Mouse (Mus musculus): ENCODE results near the gene Ap2b1.
"Not testable (repeated sequence)": the region's sequence is repeated elsewhere in the genome, so short reads cannot be mapped to it uniquely, and the experiment has no call there.

Gene Ap2b1

DNA sequence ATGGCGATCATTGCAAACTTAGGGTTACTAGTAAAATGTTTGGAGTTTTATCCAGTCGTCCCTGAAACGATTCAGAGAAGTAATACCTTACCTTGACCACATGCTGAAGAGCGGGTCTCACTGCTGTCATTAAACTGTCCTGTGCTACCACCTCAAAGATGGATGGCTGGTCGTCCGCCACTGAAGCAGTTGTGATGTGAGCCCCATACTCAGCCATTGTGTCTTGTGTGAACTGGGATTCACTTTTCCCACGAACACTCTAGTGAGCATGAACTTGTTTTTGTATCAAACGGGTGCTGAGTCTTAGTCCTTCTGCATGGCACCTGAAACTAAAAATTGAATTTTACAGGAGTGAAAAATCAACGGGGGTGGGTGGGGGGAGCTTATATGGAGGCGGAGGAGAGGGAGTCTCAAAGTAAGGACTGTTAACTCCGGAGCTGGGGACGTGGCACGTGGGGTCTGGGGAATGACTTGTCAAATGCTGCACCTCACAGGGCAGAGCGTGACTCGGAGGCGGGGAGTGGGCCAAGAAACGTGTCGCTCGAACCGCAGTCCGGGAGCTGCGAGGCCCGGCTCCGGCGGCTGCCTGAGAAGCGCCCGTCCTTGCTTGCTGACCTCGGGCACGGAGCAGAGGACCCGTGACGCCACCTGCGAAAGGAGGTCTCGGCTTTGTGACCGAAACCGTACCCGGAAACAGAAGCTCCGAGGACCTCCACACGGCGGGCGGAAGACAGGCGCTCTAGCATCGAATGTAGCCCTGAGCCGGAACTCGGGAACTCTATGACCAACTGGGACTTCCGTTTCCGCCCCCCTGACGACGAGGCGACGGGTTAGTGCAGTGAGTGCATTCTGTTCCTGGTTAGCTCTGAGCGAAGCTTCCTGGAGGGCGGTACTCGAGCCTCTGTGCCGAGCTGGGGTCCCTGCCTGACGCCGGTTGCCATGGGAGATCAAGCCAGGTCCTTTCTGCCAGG lies at the start of gene Ap2b1:
Gene Ap2b1, plus strand, starts transcription at position 800 of the 971 bp plus-strand sequence.
- DNase-seq, result peak; percentile 92

DNA sequence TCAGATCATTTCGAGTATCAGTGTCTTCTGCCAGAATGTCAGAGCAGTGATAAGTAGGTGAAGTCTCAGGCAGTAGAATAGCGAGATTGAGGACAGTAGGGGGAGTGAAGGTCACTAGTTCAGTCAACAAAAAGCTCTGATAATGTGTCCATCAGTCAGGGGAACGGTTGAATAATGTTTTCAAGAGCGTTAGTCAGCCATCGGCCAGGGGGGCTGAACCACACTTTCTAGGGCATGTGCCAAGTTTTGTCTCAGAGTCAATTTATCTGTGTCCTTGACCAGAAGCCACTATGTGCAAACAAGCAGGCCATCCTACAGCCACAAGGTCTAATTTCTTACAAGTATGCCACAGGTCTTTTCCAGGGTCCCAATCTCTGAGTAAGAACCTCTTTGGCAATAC lies 41.6 kb upstream of the Ap2b1 start:
- DNase-seq, result not testable (repeated sequence)

DNA sequence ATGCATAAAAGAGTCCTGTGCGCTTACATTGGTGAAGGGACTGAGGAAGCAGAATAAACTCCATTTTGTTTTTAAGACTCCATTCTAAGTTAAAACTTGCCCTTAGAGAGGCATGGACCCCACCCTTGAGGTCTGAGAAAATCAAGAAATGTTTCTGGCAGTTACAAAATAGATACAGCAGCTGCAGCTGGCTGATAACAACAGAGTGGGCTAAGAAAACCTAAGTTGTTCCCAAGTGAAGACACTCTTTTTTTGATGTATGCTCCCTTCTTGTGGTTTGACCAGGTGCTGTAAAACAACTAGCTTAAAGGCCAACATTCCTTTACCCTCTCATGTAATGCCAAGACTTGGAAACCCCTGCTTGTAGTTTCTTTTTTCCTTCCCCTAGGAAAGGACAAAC lies 36.2 kb upstream of the Ap2b1 start:
- no peak for DNase-seq

DNA sequence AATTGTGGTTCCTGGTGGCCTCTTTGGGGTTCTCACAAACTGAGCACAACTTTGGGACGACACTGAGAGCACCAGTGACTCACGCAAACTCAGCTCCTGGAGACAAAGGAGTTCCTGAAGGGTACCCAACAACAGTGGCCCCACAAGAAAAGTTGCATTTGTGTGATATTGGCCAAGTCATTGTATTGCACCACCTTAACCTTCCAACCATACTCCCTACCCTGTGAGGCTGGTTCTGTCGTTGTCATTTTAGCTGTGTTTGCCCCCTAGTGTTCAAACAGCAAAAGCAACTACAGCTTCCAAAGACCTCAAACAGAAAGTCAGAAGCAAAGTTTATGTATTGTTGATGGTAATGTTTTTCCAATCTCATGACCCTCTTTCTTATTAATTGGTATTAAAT lies 35.7 kb upstream of the Ap2b1 start:
- DNase-seq, result no peak

DNA sequence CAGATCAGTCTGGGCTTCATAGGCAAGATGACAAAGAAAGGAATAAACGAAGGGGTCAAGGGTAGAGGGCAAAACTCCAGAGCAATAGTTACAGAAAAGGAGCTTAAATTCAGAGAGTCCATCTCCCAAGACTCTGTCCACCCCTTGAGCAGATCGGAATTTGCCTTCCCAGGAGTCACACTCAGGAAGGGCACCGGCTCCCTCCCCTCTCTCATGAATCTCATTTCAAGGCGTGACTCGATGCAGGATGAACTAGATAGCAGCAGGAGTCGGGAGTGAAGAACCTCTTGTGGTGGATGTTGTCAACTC lies 28.0 kb upstream of the Ap2b1 start:
- no peak for DNase-seq

DNA sequence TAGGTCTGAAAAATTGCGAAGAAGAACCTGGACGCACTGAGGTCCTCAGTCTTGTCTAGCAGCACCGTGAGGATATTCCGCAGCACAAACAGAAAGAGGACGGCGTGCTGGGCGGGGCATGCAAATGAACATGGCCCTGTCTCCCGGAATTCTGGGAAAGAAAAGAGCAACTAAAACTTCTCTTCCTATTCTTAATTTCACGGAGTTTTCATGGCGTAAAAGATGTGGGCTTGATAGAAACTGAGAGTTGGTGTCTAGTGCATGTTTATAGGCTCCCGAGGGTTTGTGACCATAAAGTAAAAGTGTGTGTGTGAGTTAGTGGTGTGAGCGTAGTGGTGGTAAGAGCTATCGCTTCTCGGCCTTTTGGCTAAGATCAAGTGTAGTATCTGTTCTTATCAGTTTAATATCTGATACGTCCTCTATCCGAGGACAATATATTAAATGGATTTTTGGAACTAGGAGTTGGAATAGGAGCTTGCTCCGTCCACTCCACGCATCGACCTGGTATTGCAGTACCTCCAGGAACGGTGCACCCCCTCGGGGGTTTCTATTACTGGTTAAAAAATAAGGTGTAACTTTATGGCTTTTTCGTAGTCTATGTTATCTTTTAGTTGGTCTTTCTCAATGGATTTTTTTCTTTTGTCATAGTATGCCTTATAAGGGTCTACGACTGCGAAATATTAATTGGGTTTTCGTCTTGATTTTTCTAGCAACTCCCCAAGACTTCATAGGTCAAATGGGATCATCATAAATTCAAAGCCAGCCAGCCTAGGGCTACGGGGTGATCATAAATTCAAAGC lies 27.5 kb upstream of the Ap2b1 start:
- peak; percentile 88 for DNase-seq

DNA sequence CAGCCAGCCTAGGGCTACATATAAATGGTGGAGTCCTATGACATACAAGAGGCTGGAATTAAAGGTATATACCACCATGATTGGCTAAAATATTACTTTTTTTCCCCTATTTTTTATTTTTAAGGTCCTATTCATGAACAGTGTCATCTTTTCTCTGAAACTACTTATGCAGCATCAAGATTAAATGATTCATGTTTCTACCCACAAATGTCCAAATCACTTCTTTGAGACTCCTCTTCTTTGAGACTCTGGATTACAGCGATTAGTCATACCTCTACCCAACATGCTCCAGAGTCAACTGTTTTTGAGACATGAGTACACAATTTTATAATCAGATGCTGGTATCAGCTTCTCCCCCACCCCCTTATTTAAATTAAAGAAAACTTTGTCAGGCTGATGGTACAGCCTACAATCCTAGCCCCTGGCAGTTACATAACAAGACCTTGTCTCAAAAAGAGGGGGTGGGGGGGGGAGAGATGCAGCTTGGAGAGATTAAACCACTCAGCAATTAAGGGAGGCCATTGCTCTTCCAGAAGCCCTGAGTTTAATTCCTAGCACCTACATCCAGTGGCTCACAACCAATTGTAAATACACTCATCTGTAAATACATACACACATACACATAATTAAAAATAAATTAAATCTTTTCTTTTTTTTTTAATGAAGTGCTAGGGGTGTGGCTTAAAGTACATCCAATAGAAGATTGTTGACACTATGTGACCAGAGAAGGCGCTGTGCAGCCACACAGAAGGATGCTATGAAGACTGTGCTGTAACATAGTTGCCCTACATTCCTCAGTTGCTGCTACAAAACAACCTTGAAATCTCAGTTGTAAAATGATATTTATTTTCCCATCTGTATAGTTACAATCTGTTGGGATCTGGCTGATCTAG lies 26.6 kb upstream of the Ap2b1 start:
- no peak for DNase-seq

DNA sequence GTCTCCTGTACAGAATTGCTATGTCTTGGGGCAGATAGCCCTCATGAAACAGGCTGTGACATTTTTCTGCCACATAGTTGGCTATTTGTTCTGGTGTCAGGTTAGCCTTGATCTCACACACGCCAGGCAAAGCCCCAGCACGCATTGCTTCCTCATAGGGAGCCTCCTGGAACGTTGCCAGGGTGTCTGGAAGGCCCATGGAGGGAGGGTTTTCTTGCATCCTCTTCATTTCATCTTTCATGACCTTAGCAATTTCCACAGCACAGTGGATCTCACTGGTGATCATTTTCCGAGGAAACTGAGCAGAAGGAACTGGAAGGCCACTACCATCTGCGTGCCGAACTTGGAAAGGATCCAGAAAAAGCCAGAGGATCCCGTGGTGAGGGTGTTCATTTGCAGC lies 22.6 kb upstream of the Ap2b1 start:
- no peak for DNase-seq

DNA sequence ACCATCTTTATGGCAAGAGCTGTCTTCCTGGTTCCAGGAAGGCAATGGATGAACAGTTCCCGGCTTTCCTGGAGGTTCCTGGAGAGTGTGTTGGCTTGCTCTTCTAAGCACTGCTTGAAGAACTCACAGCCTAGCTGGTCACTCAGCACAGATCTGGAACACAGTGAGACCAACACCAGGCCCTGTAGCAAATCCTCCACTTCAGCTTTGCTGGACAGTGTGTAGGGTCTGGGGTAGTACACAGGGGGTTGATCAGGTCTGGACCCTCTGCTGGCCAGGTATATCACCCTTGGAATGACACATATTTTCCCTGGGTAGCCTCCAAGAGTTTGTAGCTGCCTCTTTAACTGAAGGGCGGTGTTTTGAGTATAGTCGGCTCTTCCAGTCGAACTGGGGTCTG lies 19.8 kb upstream of the Ap2b1 start:
- no peak for DNase-seq

DNA sequence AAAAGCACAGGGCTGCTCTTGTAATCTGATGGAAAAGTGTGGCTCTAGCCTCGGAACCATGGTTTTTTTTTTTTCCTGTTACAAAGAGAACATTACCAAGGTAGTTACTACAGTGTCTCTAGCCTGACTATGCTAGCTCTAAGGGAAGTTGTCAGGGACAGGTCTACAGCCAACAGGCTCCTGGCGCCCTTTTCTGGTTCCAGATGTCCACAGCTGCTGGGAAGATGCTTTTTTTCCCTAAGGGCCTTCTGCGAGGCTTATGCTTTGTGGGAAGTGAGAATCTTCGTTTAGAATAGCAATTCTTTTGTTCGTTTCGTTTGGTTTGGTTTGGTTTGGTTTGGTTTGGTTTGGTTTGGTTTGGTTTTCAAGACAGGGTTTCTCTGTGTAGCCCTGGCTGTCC lies 19.1 kb upstream of the Ap2b1 start:
- no peak for DNase-seq

DNA sequence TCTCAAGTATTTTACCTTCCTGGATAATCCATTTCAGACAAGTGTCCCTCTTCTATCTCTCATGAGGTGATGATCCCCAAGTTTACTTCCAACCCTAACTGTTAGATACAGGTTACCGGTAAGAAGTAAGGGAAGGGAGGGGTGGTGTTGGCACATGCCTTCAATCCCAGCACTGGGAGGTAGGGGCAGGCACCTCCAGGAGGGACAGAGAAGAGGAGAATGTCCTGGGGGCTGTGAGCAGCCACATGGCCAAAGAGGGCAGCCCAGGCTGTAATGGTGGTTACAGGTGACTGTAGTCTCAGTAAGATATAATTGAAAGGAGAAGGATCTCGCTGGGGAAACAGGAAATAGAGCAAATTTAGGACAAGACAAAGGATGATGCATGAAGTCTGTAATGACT lies 16.7 kb upstream of the Ap2b1 start:
- DNase-seq, result no peak

DNA sequence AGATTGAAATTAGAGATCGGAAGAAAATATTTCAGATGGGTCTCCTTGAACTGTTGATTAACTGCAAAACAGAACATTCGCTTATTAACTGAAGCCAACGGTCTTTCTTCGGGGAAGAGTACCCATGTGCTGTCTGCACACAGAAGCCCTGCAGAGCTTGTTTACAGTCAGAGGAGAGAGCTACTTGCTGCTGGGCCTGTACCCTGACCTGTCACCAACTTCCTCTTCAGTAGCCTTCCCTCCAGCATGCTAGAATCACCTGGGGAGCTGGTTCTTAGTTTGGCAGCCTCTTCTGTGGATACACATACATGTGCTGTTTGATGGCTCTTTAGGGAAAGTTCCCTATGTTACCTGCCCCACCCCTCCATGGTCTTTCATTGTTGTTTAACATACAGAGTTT lies 13.2 kb upstream of the Ap2b1 start:
- no peak for DNase-seq

DNA sequence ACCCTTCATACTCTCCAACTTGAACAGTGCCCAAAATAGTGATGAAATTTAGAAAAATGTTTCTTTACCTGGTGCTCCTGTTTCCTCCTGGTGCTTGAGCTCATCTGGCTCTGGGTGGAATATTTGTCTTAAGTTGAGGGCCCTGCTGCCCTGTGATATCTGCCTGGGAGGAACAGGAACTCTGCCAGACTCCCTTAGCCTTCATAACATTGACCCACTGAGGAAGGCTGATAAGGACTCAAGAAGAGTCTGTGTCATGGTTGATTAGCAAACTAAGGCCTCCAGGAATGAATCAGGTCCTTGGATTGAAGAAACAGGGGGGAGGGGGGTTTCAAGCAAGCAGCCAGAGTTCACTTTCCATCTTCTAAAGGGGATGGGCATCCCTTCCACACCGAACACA lies 12.3 kb upstream of the Ap2b1 start, which contains the start of gene Slfn14:
Gene Slfn14, minus strand, starts transcription at position 161 of the 400 bp plus-strand sequence.
- no peak for DNase-seq

DNA sequence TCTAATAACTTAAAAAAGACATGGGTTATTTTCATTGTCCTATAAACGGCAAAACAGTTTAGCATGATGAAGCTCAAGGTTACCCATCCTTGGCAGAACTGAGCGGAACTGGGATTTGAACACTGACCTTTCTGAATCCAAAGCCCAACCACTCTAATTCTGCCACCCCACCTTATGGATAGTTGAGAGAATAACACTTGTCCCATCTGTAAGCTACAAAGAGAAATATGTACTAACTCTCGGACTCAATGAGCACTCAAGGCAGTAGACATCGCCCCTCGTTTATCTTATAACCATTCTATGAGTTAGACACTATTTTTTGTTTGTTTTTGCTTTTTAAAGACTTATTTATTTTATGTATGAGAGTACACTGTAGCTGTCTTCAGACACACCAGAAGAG lies 9.8 kb upstream of the Ap2b1 start:
- no peak for DNase-seq

DNA sequence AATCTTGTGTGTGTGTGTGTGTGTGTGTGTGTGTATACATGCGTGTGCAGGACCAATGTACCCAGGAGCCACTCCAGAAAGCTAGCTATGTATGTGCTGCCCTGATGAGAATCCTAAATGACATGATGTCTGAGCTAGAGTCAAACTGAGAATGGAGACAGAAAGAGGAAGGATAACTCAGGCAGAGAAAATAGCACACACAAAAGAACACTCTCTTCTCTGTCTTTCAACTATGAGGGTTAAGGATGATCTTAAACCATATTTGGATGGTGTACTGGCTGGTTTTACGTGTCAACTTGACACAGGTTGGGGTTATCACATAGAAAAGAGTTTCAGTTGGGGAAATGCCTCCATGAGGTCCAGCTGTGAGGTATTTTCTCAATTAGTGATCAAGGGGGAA lies 9.2 kb upstream of the Ap2b1 start:
- no peak for DNase-seq

DNA sequence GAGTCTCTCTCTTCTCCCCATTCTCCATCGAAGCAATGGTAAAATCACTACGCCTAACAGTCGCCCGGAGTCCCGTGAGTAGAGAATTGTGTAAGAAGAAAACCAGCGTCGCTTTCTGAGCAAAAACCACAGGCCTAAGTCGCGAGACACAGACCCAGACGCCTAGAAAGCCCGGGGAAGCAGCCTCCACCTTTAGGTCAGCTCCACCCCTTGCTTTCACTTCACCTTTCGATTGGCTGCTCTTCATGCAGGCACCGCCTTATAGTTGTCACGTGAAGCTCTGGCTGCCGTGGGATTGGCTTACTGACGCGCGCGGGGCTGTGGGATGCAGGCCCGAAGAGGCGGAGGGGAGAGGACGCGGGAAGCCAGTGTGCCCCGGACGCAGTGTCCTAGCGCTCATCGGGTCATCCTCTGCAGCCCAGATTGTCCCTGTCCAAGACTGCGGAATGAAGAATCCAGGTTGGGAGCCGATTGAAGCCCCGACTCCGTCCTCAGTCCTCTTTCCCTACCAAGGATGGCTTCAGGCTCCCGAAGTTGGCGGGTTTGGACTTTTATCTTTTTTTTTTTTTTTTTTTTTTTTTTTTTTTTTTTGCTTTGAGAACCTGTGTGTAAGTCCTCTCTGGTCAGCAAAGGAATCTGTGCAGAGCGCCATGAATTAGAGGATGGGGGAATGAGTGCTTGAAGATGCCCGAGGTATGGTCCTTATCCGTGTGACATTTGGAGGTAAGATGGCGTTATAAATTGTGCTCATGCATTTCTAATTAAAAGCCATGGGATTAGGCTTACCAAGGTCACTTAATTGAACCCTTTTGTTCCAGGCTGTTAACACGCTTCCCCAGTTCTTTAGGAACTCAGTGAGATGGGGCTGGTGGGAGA lies 7.2 kb upstream of the Ap2b1 start:
- peak; percentile 94 for DNase-seq

DNA sequence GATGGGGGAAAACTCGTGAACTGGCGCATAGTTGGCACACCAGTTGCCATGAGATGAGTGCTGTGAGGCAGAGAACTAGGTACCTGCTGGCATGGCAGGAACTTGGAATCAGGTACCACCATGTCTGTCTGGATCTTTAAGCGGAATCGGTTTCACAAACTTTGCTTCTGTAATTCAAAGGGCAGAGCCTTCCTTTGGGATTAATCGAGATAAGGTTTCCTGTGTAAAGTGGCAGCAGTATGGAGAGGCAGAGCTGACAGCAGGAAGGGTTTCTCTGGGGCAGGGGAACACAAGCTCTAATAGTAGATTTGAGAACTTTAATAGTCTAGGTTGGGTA lies 6.6 kb upstream of the Ap2b1 start:
- DNase-seq, result peak; percentile 16

DNA sequence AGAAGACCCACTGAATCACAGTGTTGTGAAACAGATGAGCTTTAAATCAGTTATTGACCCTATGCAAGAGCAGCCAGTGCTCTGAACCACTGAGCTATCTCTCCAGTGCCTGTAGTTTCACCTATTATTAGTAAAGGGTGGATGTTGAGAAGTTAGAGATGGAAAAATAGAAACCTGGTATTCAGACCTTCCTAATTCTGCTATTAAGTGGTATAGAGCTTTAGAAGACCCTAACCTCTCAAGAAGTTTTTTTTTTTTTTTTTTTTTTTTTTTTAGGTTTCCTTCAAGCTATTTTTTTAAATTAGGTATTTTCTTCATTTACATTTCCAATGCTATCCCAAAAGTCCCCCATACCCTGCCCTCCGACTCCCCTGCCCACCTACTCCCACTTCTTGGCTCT lies 5.6 kb upstream of the Ap2b1 start:
- DNase-seq, result no peak

DNA sequence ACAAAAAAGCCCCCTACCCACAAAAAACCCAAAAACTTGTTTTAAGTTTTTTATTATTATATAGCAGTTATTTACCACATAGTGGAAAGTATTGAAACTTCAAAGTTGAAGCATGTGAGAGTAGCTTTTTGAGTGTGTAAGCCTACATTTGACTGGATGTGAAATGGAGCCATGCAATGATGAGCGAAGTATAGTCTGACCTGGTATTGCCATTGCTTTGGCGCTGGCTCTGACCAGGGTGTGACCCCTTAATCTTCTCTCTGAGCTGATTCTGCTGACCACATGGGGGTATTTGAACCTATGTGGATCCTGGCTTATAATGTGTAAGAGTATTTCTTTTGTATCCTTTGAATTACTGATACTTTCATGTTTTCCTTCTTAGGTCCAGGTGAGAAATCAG lies 4.7 kb upstream of the Ap2b1 start:
- DNase-seq, result no peak

DNA sequence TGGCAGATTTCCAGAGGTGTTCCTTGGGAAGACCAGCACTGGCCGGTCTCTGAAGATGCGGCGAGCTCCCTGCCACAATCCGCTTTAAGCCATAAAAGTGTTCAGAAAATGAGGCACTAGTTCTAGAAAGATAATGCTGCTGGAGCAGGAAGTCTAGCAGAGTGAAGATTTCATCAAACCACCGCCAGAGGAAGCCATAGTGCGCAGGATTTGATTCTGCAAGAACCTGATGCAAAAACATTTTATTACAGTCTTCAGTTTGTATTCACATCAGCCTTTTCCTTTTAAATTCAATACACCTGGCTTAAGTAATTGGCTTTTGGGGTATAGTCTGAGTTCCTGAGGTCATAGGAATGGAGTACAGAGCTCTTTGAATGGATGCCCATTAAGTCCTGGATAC lies 1.0 kb upstream of the Ap2b1 start:
- DNase-seq, result no peak

DNA sequence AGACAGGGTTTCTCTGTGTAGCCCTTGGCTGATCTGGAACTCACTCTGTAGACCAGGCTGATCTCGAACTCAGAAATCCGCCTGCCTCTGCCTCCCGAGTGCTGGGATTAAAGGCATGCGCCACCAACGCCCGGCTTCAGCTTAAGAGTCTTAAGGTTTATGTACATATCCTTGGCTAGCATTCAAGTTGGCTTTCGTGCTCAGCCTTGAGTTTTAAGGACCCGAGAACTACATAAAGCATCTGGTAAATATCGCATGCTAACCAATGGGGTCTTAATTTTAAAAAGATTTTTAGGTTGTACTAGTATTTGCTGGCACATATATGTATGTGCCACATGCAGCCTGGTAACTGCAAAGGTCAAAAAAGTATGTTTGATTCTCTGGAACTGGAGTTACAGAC lies 900 bp downstream of the Ap2b1 start:
- DNase-seq, result no peak

DNA sequence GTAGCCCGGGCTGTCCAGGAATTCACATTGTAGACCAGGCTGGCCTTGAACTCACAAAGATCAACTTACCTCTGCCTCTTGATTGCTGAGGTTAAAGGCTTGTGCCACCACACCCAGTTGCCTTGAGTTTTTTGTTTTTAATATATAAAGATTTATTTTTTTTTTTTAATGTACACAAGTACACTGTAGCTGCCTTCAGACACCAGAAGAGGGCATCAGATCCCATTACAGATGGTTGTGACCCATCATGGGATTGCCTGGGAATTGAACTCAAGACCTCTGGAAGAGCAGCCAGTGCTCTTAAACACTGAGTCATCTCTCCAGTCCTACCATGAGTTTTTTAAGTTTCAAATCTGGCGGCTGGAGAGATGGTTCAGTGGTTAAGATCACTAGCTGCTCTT lies 2.6 kb downstream of the Ap2b1 start:
- no peak for DNase-seq

Measured in kidney, adult 18-20 months (tissue).